Comparison of ENCODE assay signal across 8 mouse cellular contexts in the genomic region with DNA sequence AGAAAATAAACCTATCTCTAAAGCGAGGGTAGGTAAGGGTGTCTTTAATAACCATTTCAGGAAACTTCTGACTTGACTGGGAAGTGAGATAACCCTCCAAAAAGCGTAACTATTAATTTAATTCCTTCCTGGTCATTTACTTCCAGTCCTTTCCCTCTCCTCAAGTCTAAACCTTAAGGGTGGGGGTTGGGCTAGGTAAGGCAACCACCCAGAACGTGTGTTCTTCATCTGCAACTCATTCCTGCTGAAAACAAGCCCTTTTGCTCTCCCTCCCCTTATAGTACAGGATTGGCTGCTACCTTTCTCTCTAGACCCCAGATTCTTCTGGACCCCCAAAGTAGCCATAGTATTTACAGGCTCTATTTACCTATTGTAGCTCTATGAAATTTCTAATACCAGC. TPM values are rescaled to one million over a fixed set of nuclear protein-coding genes. Genes with fewer than 3 reads are reported as not detected.
DNase-seq lines count a peak whose midpoint lies in the region; ATAC-seq and TF ChIP-seq lines count a peak whose summit lies in the region.

No protein-coding gene starts in this region.

- H3K4me3 ChIP-seq in lung, adult 2 months (replicated peaks; ENCODE audit: extremely low read depth, low read depth, low read length): peak overlapping the region; percentile 68
- peak overlapping the region; percentile 55 for H3K4me3 ChIP-seq in brown adipose tissue, adult 24 weeks (ENCODE audit: insufficient read depth, low read depth, low read length)
- peak overlapping the region; percentile 51 for H3K4me3 ChIP-seq in forebrain, embryonic 15.5 days
- peak overlapping the region; percentile 45 for H3K4me3 ChIP-seq in macrophage (ENCODE audit: inconsistent target)

- no peaks in the 10 kb centered on the region for H3K9me3 ChIP-seq in forebrain, embryonic 15.5 days

- no peak for DNase-seq in lung, adult 2 months
- DNase-seq in lung, adult 18-20 months: no peak
- no peak for DNase-seq in right cerebral cortex, adult 18-20 months
- no peak for DNase-seq in gastrocnemius, postnatal 10 days

- TF ChIP-seq POLR2A in lung, adult 2 months (IDR thresholded peaks at IDR 0.05; ENCODE audit: borderline replicate concordance, extremely low read depth, low read depth, low read length): no peak

- peaks cover 2% of the 10 kb centered on the region; the same call in 1 of the 2 replicates for H3K4me1 ChIP-seq in lung, adult 2 months (ENCODE audit: control insufficient read depth, insufficient read depth, low read length)
- H3K4me1 ChIP-seq in brown adipose tissue, adult 24 weeks (ENCODE audit: control insufficient read depth, insufficient read depth, insufficient read length, low read length): no peaks in the 10 kb centered on the region
- peaks cover 9% of the 10 kb centered on the region; the same call in 1 of the 2 replicates for H3K4me1 ChIP-seq in forebrain, embryonic 15.5 days

- H3K4me2 ChIP-seq in forebrain, embryonic 15.5 days (replicated peaks): peak overlapping the region; percentile 44

- no peak for TF ChIP-seq CTCF in lung, adult 2 months (IDR thresholded peaks at IDR 0.05; ENCODE audit: insufficient read depth, low read length)

- no peak overlapping the region for H3K27ac ChIP-seq in brown adipose tissue, adult 24 weeks (replicated peaks; ENCODE audit: low read depth, low read length)
- H3K27ac ChIP-seq in forebrain, embryonic 15.5 days (replicated peaks): peak overlapping the region; percentile 86
- H3K27ac ChIP-seq in macrophage: no peak overlapping the region

- peak overlapping the region; percentile 43 for H3K9ac ChIP-seq in forebrain, embryonic 15.5 days (replicated peaks)

- no peaks in the 10 kb centered on the region; the same call in 1 of the 2 replicates for H3K36me3 ChIP-seq in forebrain, embryonic 15.5 days
- H3K36me3 ChIP-seq in macrophage (ENCODE audit: inconsistent target): no peaks in the 10 kb centered on the region

- H3K79me2 ChIP-seq in macrophage (ENCODE audit: inconsistent target): no peaks in the 10 kb centered on the region; the same call in 1 of the 2 replicates

- WGBS in lung, adult 2 months: 11% methylated on average over 3 of the region's 3 CpGs
- WGBS in forebrain, embryonic 15.5 days: 10% methylated on average over 3 of the region's 3 CpGs
- WGBS in macrophage (ENCODE audit: missing documents): 10% methylated on average over 3 of the region's 3 CpGs

- no peak for ATAC-seq in forebrain, embryonic 15.5 days (replicated peaks)
- no peak for ATAC-seq in megakaryocyte progenitor cell, adult 5-6 weeks (replicated peaks; ENCODE audit: poor library complexity)

- H3K27me3 ChIP-seq in forebrain, embryonic 15.5 days: no peaks in the 10 kb centered on the region

RNA-seq across cellular contexts. Expression of gene Gnl3l, which starts 0.8 kb away (rescaled TPM):
- 6.8 and 9.6 TPM in 2 replicates for polyA plus RNA-seq in lung, adult 2 months (2012; rRNA removed)
- 9.8 and 10.3 TPM in 2 replicates for polyA plus RNA-seq in brown adipose tissue, adult 24 weeks (2012; ENCODE audit: insufficient read depth, insufficient read length, missing spikeins)
- polyA plus RNA-seq in forebrain, embryonic 15.5 days (2015; fragmentation: Nextera tagmentation; extraction: Ambion mirVana): 59.6 and 61.5 TPM in 2 replicates
- 10 to 100 TPM in 17 of 26 experiments, 1 to 10 TPM in 9; 3.2 to 24.0 (median 13.7) TPM for total RNA-seq in macrophage (2018; cell fraction: chromatin; rRNA removed)
- total RNA-seq in macrophage (2018; cell fraction: cytosol; rRNA removed): 10 to 100 TPM in 21 of 26 experiments, 1 to 10 TPM in 5; 7.7 to 14.6 (median 11.6) TPM
- total RNA-seq in macrophage (2018; cell fraction: nucleus; rRNA removed): 10 to 100 TPM in 12 of 26 experiments, 1 to 10 TPM in 14; 4.3 to 13.8 (median 8.9) TPM
- 7.5 to 12.8 TPM (median 8.6 TPM) in 3 replicates for polyA plus RNA-seq in macrophage (2018)
- 10 to 100 TPM; 34.3 to 36.0 TPM for total RNA-seq in gastrocnemius, postnatal 10 days (2021)
- 29.2 and 36.1 TPM in 2 replicates for total RNA-seq in megakaryocyte progenitor cell, adult 5-6 weeks (2015)
- total RNA-seq in megakaryocyte progenitor cell, adult 5-6 weeks (2017): 42.4 and 51.0 TPM in 2 replicates

RNA-seq across cellular contexts. Expression of gene Fgd1, which starts 28.1 kb away (rescaled TPM):
- 5.7 and 7.0 TPM in 2 replicates for polyA plus RNA-seq in lung, adult 2 months (2012; rRNA removed)
- 1.8 and 2.4 TPM in 2 replicates for polyA plus RNA-seq in brown adipose tissue, adult 24 weeks (2012; ENCODE audit: insufficient read depth, insufficient read length, missing spikeins)
- polyA plus RNA-seq in forebrain, embryonic 15.5 days (2015; fragmentation: Nextera tagmentation; extraction: Ambion mirVana): 10.6 and 12.4 TPM in 2 replicates
- total RNA-seq in macrophage (2018; cell fraction: chromatin; rRNA removed): 1 to 10 TPM in 4 of 26 experiments, under 1 TPM in 2, not detected in 20; 0.18 to 2.8 (median 1.6) TPM
- total RNA-seq in macrophage (2018; cell fraction: cytosol; rRNA removed): under 1 TPM in 14 of 26 experiments, not detected in 12; 0.04 to 0.28 (median 0.09) TPM
- 1 to 10 TPM in 2 of 26 experiments, under 1 TPM in 3, not detected in 21; 0.19 to 1.6 (median 0.36) TPM for total RNA-seq in macrophage (2018; cell fraction: nucleus; rRNA removed)
- 0.07 to 0.23 TPM in 2 of 3 replicates, not detected in the other for polyA plus RNA-seq in macrophage (2018)
- 10 to 100 TPM in 1 of 2 experiments, 1 to 10 TPM in 1; 9.4 to 14.3 TPM for total RNA-seq in gastrocnemius, postnatal 10 days (2021)
- 1.1 and 3.1 TPM in 2 replicates for total RNA-seq in megakaryocyte progenitor cell, adult 5-6 weeks (2015)
- total RNA-seq in megakaryocyte progenitor cell, adult 5-6 weeks (2017): 1.5 and 2.1 TPM in 2 replicates
